Comparison of ENCODE assay signal across 10 mouse cellular contexts in genomic region chr13:49100417-49100816, GRCm38 (mm10). TPM values are rescaled to one million over a fixed set of nuclear protein-coding genes. Genes with fewer than 3 reads are reported as not detected.
DNase-seq lines count a peak whose midpoint lies in the region; ATAC-seq and TF ChIP-seq lines count a peak whose summit lies in the region.
"Had no signal": no experiment of that assay in that cellular context is flagged by ENCODE, and none has a peak within 500 bp of the region (broad histone marks: within the 10 kb centered on the region; RNA-seq: fewer than 3 reads in every experiment).

No protein-coding gene starts in this region.

- TF ChIP-seq EP300 in heart, postnatal 0 days (IDR thresholded peaks at IDR 0.05; ENCODE audit: low read depth), result no peak

- no peak overlapping the region for H3K27ac ChIP-seq in liver, embryonic 11.5 days (ENCODE audit: low read depth, low read length)
- peak overlapping the region; percentile 31; the same call in 1 of the 2 replicates for H3K27ac ChIP-seq in heart, postnatal 0 days (ENCODE audit: low read depth)
- no peak overlapping the region for H3K27ac ChIP-seq in limb, embryonic 14.5 days (replicated peaks; ENCODE audit: low read depth, low read length)
- H3K27ac ChIP-seq: limb, embryonic 12.5 days had no signal

- ATAC-seq in liver, embryonic 11.5 days (replicated peaks; ENCODE audit: low FRiP score), result no peak
- peak; percentile 73 for ATAC-seq in heart, postnatal 0 days (ENCODE audit: insufficient read depth, low read depth)
- no peak for ATAC-seq in limb, embryonic 14.5 days (ENCODE audit: low FRiP score, low read depth)

- TF ChIP-seq CTCF in heart, postnatal 0 days (IDR thresholded peaks at IDR 0.05; ENCODE audit: low read depth), result no peak

- no peak overlapping the region for H3K4me3 ChIP-seq in liver, embryonic 11.5 days (ENCODE audit: low read depth, low read length)
- H3K4me3 ChIP-seq in heart, postnatal 0 days (ENCODE audit: low read depth, low read length), result no peak overlapping the region
- no peak overlapping the region for H3K4me3 ChIP-seq in limb, embryonic 14.5 days (replicated peaks; ENCODE audit: low read length)
- H3K4me3 ChIP-seq: limb, embryonic 12.5 days had no signal

- no peaks in the 10 kb centered on the region for H3K36me3 ChIP-seq in liver, embryonic 11.5 days (ENCODE audit: control insufficient read depth, insufficient read depth, low read length)
- no peaks in the 10 kb centered on the region for H3K36me3 ChIP-seq in heart, postnatal 0 days (replicated peaks; ENCODE audit: control insufficient read depth, insufficient read depth, low read length)
- no peaks in the 10 kb centered on the region; the same call in 1 of the 2 replicates for H3K36me3 ChIP-seq in limb, embryonic 14.5 days (ENCODE audit: control insufficient read depth, insufficient read depth, low read length)
- H3K36me3 ChIP-seq: limb, embryonic 12.5 days had no signal

- H3K9ac ChIP-seq in liver, embryonic 11.5 days (ENCODE audit: low read depth, low read length), result no peak overlapping the region
- no peak overlapping the region for H3K9ac ChIP-seq in heart, postnatal 0 days (replicated peaks; ENCODE audit: low read depth, low read length)
- no peak overlapping the region for H3K9ac ChIP-seq in limb, embryonic 14.5 days (ENCODE audit: low read depth, low read length, severe bottlenecking)
- H3K9ac ChIP-seq: limb, embryonic 12.5 days had no signal

- no peaks in the 10 kb centered on the region for H3K4me1 ChIP-seq in liver, embryonic 11.5 days (replicated peaks; ENCODE audit: control insufficient read depth, insufficient read depth, low read length)
- peaks cover 9% of the 10 kb centered on the region; the same call in 1 of the 2 replicates for H3K4me1 ChIP-seq in heart, postnatal 0 days (ENCODE audit: control insufficient read depth, insufficient read depth)
- 0 out of 2 replicates have a peak, but pooled peaks cover 4% of the 10 kb centered on the region for H3K4me1 ChIP-seq in limb, embryonic 14.5 days (ENCODE audit: control insufficient read depth, insufficient read depth, low read length)
- H3K4me1 ChIP-seq: limb, embryonic 12.5 days had no signal

- DNase-seq in cerebellum, adult 11-12 months, result peak; percentile 46
- no peak for DNase-seq in cerebellum, adult 9-10 months
- peak; percentile 23 for DNase-seq in liver
- no peak for DNase-seq in liver, embryonic 11.5 days (ENCODE audit: low spot score)
- DNase-seq in heart, postnatal 0 days (ENCODE audit: low spot score), result peak; percentile 45
- peak; percentile 17 for DNase-seq in limb, embryonic 14.5 days (ENCODE audit: low spot score)
- DNase-seq in right cerebral cortex, postnatal 14 days, result peak; percentile 75
- DNase-seq in thymus, postnatal 25 days, result no peak

- H3K4me2 ChIP-seq in liver, embryonic 11.5 days, result no peak overlapping the region
- no peak overlapping the region for H3K4me2 ChIP-seq in heart, postnatal 0 days (ENCODE audit: low read depth, low read length)
- no peak overlapping the region for H3K4me2 ChIP-seq in limb, embryonic 14.5 days (replicated peaks; ENCODE audit: low read depth, low read length, severe bottlenecking)
- H3K4me2 ChIP-seq: limb, embryonic 12.5 days had no signal

- TF ChIP-seq POLR2A in limb, embryonic 14.5 days (IDR thresholded peaks at IDR 0.05; ENCODE audit: borderline replicate concordance, extremely low read depth, insufficient read depth, insufficient read length), result no peak

- no peaks in the 10 kb centered on the region for H3K27me3 ChIP-seq in liver, embryonic 11.5 days (replicated peaks; ENCODE audit: control insufficient read depth, insufficient read depth, low read length)
- no peaks in the 10 kb centered on the region for H3K27me3 ChIP-seq in heart, postnatal 0 days (ENCODE audit: control insufficient read depth, insufficient read depth, low read length)
- no peaks in the 10 kb centered on the region for H3K27me3 ChIP-seq in limb, embryonic 14.5 days (ENCODE audit: control insufficient read depth, insufficient read depth, low read length)
- H3K27me3 ChIP-seq: limb, embryonic 12.5 days had no signal

- H3K9me3 ChIP-seq in liver, embryonic 11.5 days (ENCODE audit: control insufficient read depth, low read length), result no peaks in the 10 kb centered on the region
- H3K9me3 ChIP-seq in heart, postnatal 0 days (replicated peaks; ENCODE audit: control insufficient read depth, low read length), result no peaks in the 10 kb centered on the region
- no peaks in the 10 kb centered on the region for H3K9me3 ChIP-seq in limb, embryonic 14.5 days (ENCODE audit: control insufficient read depth, low read length)
- H3K9me3 ChIP-seq: limb, embryonic 12.5 days had no signal

- 54% methylated on average over 1 of the region's 1 CpGs for WGBS in liver, embryonic 11.5 days
- WGBS in heart, postnatal 0 days, result 19% methylated on average over 1 of the region's 1 CpGs
- WGBS in limb, embryonic 14.5 days, result 67% methylated on average over 1 of the region's 1 CpGs

RNA-seq across cellular contexts. Expression of gene Wnk2, which starts 47.4 kb away (rescaled TPM):
- 0.34 and 0.45 TPM in 2 replicates for polyA plus RNA-seq in liver, embryonic 11.5 days (2014; fragmentation: Nextera tagmentation; extraction: Ambion mirVana)
- total RNA-seq in heart, postnatal 0 days (2014; rRNA removed; ENCODE audit: low replicate concordance), result 5.4 and 5.5 TPM in 2 replicates
- 1.5 TPM in 2 replicates for polyA plus RNA-seq in heart, postnatal 0 days (2015; fragmentation: Nextera tagmentation; extraction: Ambion mirVana)
- 7.8 and 11.4 TPM in 2 replicates for polyA plus RNA-seq in limb, embryonic 14.5 days (2012; rRNA removed)
- 3.0 and 3.2 TPM in 2 replicates for polyA plus RNA-seq in limb, embryonic 14.5 days (2014; fragmentation: Nextera tagmentation; extraction: Ambion mirVana)
- polyA plus RNA-seq: C2C12 had no signal

Comparison
In these comparisons a context has a peak if more than half of its experiments do, and no peak if none do; other contexts are left out.
1. DNase-seq: peak in cerebellum, adult 11-12 months (single experiment), liver (single experiment), heart, postnatal 0 days (single experiment), limb, embryonic 14.5 days (single experiment) and right cerebral cortex, postnatal 14 days (single experiment); none in cerebellum, adult 9-10 months (single experiment), liver, embryonic 11.5 days (single experiment) and thymus, postnatal 25 days (single experiment).